Mouse (Mus musculus): ENCODE measurements around the gene Pdxk.
"Not testable (repeated sequence)": the region's sequence is repeated elsewhere in the genome, so short reads cannot be mapped to it uniquely, and the experiment has no call there.

The Pdxk gene

GRCm38 (mm10) chr10:78418791-78419190 is 46.0 kb downstream of the Pdxk start:
- DNase-seq (ENCODE audit: low read depth, low spot score) = no peak

DNA sequence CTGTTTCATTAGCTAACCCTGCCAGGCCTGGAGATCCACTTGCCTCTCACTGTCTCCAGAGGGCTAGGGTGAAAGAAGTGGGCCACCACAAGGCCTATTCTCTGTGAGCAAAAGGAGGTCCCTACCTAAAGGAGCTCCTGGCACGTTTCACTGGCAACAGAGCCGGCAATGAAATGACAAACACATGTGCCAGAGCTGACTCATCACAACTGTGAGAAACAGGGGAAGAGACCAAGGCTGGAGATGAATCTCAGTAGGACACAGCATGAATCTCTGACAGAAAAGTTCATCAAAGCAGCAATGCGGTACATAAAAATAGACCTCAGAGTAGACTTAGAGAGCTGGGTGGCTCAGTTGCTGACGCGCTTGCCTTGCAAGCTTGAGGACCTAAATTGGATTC is 46.9 kb downstream of the Pdxk start:
- no peak for DNase-seq (ENCODE audit: low read depth, low spot score)

GRCm38 (mm10) chr10:78414936-78415335 is 49.8 kb downstream of the Pdxk start:
- not testable (repeated sequence) for DNase-seq (ENCODE audit: low read depth, low spot score)

- no peak for DNase-seq (ENCODE audit: low read depth, low spot score)
Measured at GRCm38 (mm10) chr10:78413152-78413520, 51.6 kb downstream of the Pdxk start.

DNA sequence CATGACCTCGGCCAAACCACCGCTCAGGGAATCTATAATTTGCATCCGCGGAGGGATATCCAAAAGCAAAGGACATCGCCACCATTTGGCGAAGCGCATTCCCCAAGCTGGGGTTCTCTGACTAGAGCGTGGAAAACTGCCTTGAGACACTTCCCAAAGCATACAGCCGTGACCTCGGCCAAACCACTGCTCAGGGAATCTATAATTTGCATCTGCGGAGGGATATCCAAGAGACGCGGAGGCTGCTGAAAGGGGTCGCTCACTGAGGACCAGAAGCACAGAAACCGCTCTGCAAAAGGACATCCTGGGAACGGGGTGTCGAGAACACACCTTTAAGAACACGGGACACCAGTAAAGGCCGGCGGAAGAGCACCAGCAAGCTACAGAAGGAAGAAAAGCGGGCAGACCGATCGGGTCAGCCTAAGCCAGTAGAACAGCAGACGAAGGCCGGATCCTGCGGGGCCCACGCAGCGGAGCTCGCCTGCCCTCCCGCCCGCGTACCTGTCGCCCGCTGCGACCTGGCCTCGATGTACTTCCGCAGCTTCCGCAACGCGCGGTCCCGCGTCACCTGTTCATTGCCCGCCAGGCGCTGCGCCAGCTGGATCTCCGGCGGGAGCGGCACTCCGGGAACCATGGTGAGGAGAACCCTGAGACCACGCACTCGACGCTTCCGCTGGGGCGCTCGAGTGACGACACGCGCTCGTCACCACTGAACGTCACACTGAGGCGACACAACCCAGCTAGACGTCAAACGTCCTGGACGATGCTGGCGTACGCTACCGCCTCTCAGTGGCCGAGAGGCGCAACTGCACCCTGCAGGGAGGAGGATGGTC is 52.2 kb downstream of the Pdxk start, which contains the start of gene Rrp1:
TSS of gene Rrp1 (minus strand) at position 725 of the 833 bp plus-strand sequence.
- peak; percentile 95 for DNase-seq (ENCODE audit: low read depth, low spot score)

DNA sequence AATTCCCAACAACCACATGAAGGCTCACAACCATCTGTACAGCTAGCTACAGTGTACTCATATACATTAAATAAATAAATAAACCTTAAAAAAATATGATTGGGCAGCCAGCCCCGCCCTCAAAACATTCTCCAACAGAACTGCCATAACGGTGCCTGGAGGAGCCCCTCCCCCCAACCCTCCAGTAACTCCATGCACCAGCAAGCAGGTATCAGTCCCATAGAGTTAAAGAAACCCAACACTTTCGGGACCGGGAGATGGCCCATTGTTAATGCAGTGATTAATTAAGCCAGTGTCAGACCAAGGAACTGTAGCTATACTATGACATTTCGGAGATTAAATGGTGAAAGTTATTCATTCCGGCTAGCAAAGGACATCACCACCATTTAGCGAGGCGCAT is 52.9 kb downstream of the Pdxk start:
- no peak for DNase-seq (ENCODE audit: low read depth, low spot score)

DNA sequence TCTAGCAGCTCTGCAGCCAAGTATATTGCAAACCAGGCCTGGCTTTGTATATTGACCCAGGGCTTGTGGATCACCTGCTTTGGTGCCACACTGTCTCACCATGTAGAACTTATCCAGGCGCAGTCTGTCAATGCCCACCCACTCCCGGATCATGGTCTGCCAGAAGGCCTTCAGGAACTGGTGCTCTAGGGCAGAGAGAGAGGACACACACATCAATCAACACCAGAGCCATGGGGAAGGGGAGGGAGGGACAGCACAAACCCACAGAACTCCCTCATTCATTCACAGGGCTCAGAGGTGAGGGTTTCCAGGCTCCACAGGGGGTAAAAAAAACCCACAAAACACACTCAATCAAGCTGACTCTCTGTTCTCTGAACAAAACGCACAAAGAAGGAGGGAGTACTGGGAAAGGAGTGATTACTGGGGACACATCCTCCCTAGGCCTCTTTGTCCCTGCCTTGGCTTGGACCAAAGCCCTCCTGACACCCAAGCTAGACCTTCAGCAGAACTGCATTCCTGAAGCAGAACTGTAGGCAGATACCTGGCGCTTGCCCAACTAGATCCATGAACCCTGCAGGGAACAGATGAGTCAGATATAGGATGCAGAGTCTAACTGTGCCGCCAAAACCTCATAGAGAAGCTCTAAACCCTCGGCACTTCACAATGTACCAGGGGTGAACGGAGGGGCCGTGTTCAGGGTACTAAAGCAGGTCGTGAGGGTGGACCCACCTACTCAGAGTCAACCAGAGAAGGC is 55.6 kb downstream of the Pdxk start:
- DNase-seq (ENCODE audit: low read depth, low spot score) = no peak

- DNase-seq (ENCODE audit: low read depth, low spot score) = no peak
Measured at GRCm38 (mm10) chr10:78407132-78407531, 57.6 kb downstream of the Pdxk start.

- no peak for DNase-seq (ENCODE audit: low read depth, low spot score)
Measured at GRCm38 (mm10) chr10:78406152-78406551, 58.6 kb downstream of the Pdxk start.

GRCm38 (mm10) chr10:78402301-78402922 is 62.4 kb downstream of the Pdxk start:
- DNase-seq (ENCODE audit: low read depth, low spot score) = no peak

GRCm38 (mm10) chr10:78401127-78401526 is 63.6 kb downstream of the Pdxk start:
- no peak for DNase-seq (ENCODE audit: low read depth, low spot score)

DNA sequence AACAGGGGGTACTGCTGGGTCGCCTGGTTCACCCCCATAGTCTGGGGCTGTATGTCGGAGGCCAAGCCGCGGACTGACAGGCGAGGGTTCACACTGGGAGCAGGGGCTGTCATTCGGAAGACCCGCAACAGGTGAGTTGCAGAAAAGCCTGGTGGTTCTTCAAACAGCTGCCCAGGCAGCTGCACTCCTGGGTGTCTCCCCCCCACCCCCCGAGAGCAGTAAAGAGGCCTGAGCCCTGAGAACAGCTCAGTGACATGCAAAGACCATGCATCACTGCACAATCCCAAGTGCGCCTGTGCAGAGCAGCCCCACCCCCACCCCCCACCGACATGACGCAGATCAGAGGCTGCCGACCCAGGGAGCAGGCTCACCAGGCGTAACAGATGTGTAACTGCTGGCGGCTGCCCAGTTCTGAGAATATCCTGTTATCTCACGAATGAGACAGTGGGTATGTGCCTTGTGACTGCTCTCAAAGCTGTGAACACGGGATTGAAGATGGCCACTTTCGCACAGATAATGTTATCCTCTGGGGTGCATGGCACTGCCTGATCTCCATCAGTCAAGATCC is 65.6 kb downstream of the Pdxk start:
- DNase-seq (ENCODE audit: low read depth, low spot score) = peak; percentile 39

DNA sequence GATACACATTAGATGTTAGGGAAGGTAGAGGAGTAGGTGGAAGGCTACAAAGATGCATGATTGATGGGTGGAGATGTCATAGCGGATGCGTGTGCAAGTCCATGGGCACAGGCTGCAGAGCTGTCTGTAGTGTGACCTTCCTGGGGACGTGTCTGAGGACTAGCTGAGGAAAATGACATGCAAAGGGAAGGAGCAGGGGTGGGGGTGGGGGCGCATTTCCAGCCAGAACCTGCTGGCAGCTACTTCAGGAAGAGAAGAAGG is 68.2 kb downstream of the Pdxk start:
- no peak for DNase-seq (ENCODE audit: low read depth, low spot score)

DNA sequence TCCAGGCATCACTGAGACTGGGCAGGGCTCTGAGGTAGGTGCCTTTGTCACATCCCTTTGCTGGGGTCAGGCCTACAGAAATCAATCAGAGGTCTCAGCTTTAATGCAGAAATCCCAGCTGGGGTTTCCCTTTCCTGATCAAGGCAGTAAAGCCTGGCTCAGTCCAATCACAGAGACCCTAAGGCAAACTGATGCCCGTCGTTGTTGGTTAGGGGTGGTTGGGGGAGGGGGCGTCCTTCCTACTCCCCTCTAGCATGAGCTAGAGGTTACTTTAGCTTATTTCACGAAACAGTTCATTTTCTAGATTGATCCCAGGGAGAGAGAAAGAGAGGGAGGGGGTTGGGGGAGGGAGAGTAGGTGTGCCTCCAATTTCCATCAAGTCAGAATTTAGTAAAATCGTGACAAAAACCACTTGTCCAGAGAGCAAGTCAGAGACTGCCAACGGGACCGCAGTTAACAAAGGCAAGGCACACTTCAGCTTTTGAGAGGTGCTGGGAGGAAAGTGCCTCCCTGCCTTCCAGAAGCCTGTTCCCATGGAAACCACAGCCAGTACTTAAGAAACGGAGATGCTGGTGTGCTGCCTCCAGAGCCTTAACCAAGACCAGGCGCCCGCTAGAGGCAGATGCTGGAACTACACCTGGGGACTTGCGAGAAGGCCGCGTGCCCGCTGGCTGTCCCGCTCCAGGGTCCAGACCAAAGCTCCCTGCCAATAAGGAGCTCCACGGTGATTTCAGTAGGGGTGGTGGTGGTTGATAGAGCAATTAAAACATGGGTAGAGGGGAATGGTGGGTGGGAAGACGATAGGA is 68.8 kb downstream of the Pdxk start:
- peak; percentile 86 for DNase-seq (ENCODE audit: low read depth, low spot score)

DNA sequence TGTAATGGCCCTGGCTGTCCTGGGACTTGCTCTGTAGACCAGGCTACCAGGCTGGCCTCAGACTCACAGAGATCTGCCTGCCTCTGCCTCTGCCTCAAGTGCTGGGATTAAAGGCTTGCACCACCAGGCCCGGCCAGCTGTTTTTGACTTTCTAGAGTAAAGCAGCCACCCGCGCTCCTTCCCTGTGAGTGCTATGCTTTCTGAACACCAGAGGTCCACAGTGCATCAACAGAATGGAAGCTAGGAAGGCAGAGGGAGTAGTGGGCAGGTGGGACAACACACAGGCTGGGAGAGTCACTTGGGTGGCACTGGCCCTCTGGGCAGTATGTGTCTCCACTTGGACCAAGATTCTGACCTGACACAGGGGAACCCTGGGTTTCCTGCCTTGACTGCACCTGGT is 69.4 kb downstream of the Pdxk start:
- no peak for DNase-seq (ENCODE audit: low read depth, low spot score)

DNA sequence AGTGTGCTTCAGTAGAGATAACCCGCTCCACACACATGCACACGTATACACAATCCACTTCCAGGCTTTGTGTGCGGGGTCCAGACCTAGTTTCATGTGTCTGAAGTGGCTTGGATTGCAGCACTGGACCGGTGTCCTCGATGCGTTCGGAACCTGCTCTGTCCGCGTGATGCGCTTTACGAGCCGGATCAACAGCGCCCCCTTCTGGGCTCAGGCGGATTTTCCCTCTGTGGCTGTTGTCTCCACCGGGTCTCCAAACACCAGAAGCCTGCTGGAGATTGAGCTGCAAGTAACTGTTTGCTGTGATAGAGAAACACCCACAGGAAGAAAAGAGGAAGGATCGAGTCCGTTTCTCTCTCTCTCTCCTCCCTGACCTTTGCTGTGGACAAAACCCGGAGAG is 72.7 kb downstream of the Pdxk start:
- DNase-seq (ENCODE audit: low read depth, low spot score) = peak; percentile 53

- DNase-seq (ENCODE audit: low read depth, low spot score) = no peak
Measured at GRCm38 (mm10) chr10:78390982-78391470, 73.7 kb downstream of the Pdxk start.

- no peak for DNase-seq (ENCODE audit: low read depth, low spot score)
Measured at GRCm38 (mm10) chr10:78388216-78388980, 76.4 kb downstream of the Pdxk start.
